Mouse (Mus musculus): ENCODE measurements around the gene Sgsm1.

- TF ChIP-seq CTCF (IDR thresholded peaks at IDR 0.05; ENCODE audit: control insufficient read depth, insufficient read depth, insufficient read length): no peak
- no peak for TF ChIP-seq MAX (IDR thresholded peaks at IDR 0.05)
- TF ChIP-seq USF1 (IDR thresholded peaks at IDR 0.05; ENCODE audit: low read depth): no peak
- no peak for TF ChIP-seq FOSL1 (IDR thresholded peaks at IDR 0.05; ENCODE audit: insufficient read depth, low read length, poor library complexity, severe bottlenecking)
- no peak for TF ChIP-seq MYOG (IDR thresholded peaks at IDR 0.05; ENCODE audit: control insufficient read depth, extremely low read depth, insufficient read length)
- no peak for TF ChIP-seq MYOD1 (IDR thresholded peaks at IDR 0.05; ENCODE audit: control insufficient read depth, insufficient read length, low read depth)
- no peak for TF ChIP-seq CEBPB (IDR thresholded peaks at IDR 0.05; ENCODE audit: low read depth)
Observed at GRCm38 (mm10) chr5:113287762-113288161, 22.8 kb downstream of the Sgsm1 start.
